11 mouse cellular contexts compared by ENCODE assay signal in genomic region chr16:13205855-13206254, GRCm38 (mm10). TPM values are rescaled to one million over a fixed set of nuclear protein-coding genes. Genes with fewer than 3 reads are reported as not detected.
A peak's percentile ranks its signal among the peaks of the same experiment; 100 is the strongest.
DNase-seq lines count a peak whose midpoint lies in the region; ATAC-seq and TF ChIP-seq lines count a peak whose summit lies in the region.
"Had no signal": no experiment of that assay in that cellular context is flagged by ENCODE, and none has a peak within 500 bp of the region (broad histone marks: within the 10 kb centered on the region; RNA-seq: fewer than 3 reads in every experiment).

No protein-coding gene starts in this region.

- ATAC-seq in kidney, embryonic 15.5 days (replicated peaks; ENCODE audit: low FRiP score): peak; percentile 80
- ATAC-seq in neural tube, embryonic 11.5 days (ENCODE audit: insufficient read depth, low FRiP score, low TSS enrichment): no peak

- no peak for TF ChIP-seq CTCF in left cerebral cortex, adult 2 months (IDR thresholded peaks at IDR 0.05)

- no peak for DNase-seq in left cerebral cortex, adult 2 months (ENCODE audit: extremely low spot score in 1 of 2, low spot score in 2 of 2)
- no peak for DNase-seq in left cerebral cortex, adult 11 months (ENCODE audit: low spot score)
- peak; percentile 21 to 27 for DNase-seq in gastrocnemius, adult 8-10 months (ENCODE audit: low spot score in 2 of 2)
- DNase-seq in neural tube, embryonic 11.5 days (ENCODE audit: low spot score): peak; percentile 33
- no peak for DNase-seq in left cerebral cortex, postnatal 10 days (ENCODE audit: extremely low spot score in 1 of 2, low spot score in 2 of 2)
- DNase-seq in urinary bladder, postnatal 36 days (ENCODE audit: low spot score in 2 of 2): no peak
- no peak for DNase-seq in cerebellum, postnatal 10 days
- DNase-seq: cerebellum, postnatal 14 days; layer of hippocampus, adult 9-11 months had no signal

- H3K4me3 ChIP-seq in left cerebral cortex, adult 2 months: no peak overlapping the region
- no peak overlapping the region for H3K4me3 ChIP-seq in kidney, embryonic 15.5 days (replicated peaks)
- no peak overlapping the region for H3K4me3 ChIP-seq in neural tube, embryonic 11.5 days (ENCODE audit: low read depth, low read length)

- no peaks in the 10 kb centered on the region for H3K9me3 ChIP-seq in kidney, embryonic 15.5 days (replicated peaks)
- no peaks in the 10 kb centered on the region for H3K9me3 ChIP-seq in neural tube, embryonic 11.5 days (ENCODE audit: control insufficient read depth, low read length)

- peak overlapping the region; percentile 72 for H3K27ac ChIP-seq in left cerebral cortex, adult 2 months
- H3K27ac ChIP-seq in kidney, embryonic 15.5 days: no peak overlapping the region
- H3K27ac ChIP-seq in neural tube, embryonic 11.5 days (ENCODE audit: low read depth, low read length): no peak overlapping the region

- intact Hi-C loops in left cerebral cortex, adult 2 months (cut with DNase I): no loop called here
- intact Hi-C loops in left cerebral cortex, postnatal 10 days (cut with DNase I): no loop called here

- 6% methylated on average over 5 of the region's 5 CpGs for WGBS in kidney, embryonic 15.5 days
- 42% methylated on average over 5 of the region's 5 CpGs for WGBS in neural tube, embryonic 11.5 days

- no peaks in the 10 kb centered on the region for H3K27me3 ChIP-seq in kidney, embryonic 15.5 days
- H3K27me3 ChIP-seq in neural tube, embryonic 11.5 days (ENCODE audit: control insufficient read depth, insufficient read depth, low read length): no peaks in the 10 kb centered on the region
- H3K27me3 ChIP-seq: CH12.LX had no signal

- H3K36me3 ChIP-seq in kidney, embryonic 15.5 days: no peaks in the 10 kb centered on the region
- H3K36me3 ChIP-seq in neural tube, embryonic 11.5 days (ENCODE audit: control insufficient read depth, insufficient read depth, low read length): no peaks in the 10 kb centered on the region

- H3K9ac ChIP-seq in kidney, embryonic 15.5 days: no peak overlapping the region
- no peak overlapping the region for H3K9ac ChIP-seq in neural tube, embryonic 11.5 days (ENCODE audit: low read length)

- H3K4me2 ChIP-seq in kidney, embryonic 15.5 days: no peak overlapping the region
- H3K4me2 ChIP-seq in neural tube, embryonic 11.5 days (ENCODE audit: low read depth): no peak overlapping the region

- peaks cover 18% of the 10 kb centered on the region for H3K4me1 ChIP-seq in kidney, embryonic 15.5 days
- no peaks in the 10 kb centered on the region for H3K4me1 ChIP-seq in neural tube, embryonic 11.5 days (ENCODE audit: control insufficient read depth, insufficient read depth, low read length)

RNA-seq across cellular contexts. Expression of gene Mrtfb, which starts 50.4 kb away (rescaled TPM):
- total RNA-seq in left cerebral cortex, adult 2 months (2021): 100 to 1,000 TPM; 188 to 193 TPM
- total RNA-seq in gastrocnemius, adult 8-10 months (2022): 10 to 100 TPM; 24.7 to 25.9 (median 25.6) TPM
- 19.9 and 21.2 TPM in 2 replicates for polyA plus RNA-seq in kidney, embryonic 15.5 days (2015; fragmentation: Nextera tagmentation; extraction: Ambion mirVana)
- polyA plus RNA-seq in neural tube, embryonic 11.5 days (2014; fragmentation: Nextera tagmentation; extraction: Ambion mirVana): 22.0 and 22.6 TPM in 2 replicates
- 100 to 1,000 TPM; 114 to 118 TPM for total RNA-seq in left cerebral cortex, postnatal 10 days (2021)

Comparison
In these comparisons a context has a peak if more than half of its experiments do, and no peak if none do; other contexts are left out.
1. DNase-seq: peak in gastrocnemius, adult 8-10 months (2 of 2) and neural tube, embryonic 11.5 days (single experiment); none in left cerebral cortex, adult 2 months (0 of 2), left cerebral cortex, adult 11 months (single experiment), left cerebral cortex, postnatal 10 days (0 of 2), urinary bladder, postnatal 36 days (0 of 2) and cerebellum, postnatal 10 days (0 of 2).
2. RNA of gene Mrtfb, which starts 50.4 kb away (total RNA-seq): 188 to 193 TPM in left cerebral cortex, adult 2 months and 114 to 118 TPM in left cerebral cortex, postnatal 10 days; 24.7 to 25.9 TPM in gastrocnemius, adult 8-10 months; every median in the first group is over 4 times any median in the second.